Mouse (Mus musculus) adrenal gland, postnatal 25 days (tissue): ENCODE measurements around the gene Zfand6. TPM values are rescaled to one million over a fixed set of nuclear protein-coding genes. Genes with fewer than 3 reads are reported as not detected.

Source experiments
- DNase-seq: peaks from one replicate; pipeline ENCODE4 v3.0.0; 2021; ENCODE audit warnings: mixed read lengths
- long read RNA-seq: library from polyadenylated mRNA; stranded (forward); transcript quantifications from one replicate; pipeline ENCODE4 v2.0.0, GENCODE M21; 2021
- total RNA-seq: library from RNA; stranded (reverse); gene quantifications from 2 replicates; pipeline ENCODE4 v1.2.3, GENCODE M21; 2021

Gene Zfand6
- total RNA-seq, result 107 and 112 TPM in 2 replicates
- long read RNA-seq, transcript Zfand6-202 (7 exons, 1,538 nt), result minor isoform, 20 of 211 reads
- long read RNA-seq, transcript Zfand6-208 (7 exons, 2,955 nt), result major isoform, 117 of 211 reads
- long read RNA-seq, partial matches to known transcripts, result 8 of 211 reads
- long read RNA-seq, other reads (novel, unspliced or antisense), result 58 of 211 reads

- peak; percentile 99 for DNase-seq
Observed at GRCm38 (mm10) chr7:84689251-84690100, at the start of gene Zfand6. Gene Zfand6, minus strand, starts transcription at chr7:84689959.

GRCm38 (mm10) chr7:84736803-84737202 lies 47.0 kb upstream of the Zfand6 start:
- DNase-seq, result no peak

GRCm38 (mm10) chr7:84733038-84733437 lies 43.3 kb upstream of the Zfand6 start:
- DNase-seq, result peak; percentile 15

- DNase-seq, result no peak
Observed at GRCm38 (mm10) chr7:84732052-84732451, 42.3 kb upstream of the Zfand6 start.

DNA sequence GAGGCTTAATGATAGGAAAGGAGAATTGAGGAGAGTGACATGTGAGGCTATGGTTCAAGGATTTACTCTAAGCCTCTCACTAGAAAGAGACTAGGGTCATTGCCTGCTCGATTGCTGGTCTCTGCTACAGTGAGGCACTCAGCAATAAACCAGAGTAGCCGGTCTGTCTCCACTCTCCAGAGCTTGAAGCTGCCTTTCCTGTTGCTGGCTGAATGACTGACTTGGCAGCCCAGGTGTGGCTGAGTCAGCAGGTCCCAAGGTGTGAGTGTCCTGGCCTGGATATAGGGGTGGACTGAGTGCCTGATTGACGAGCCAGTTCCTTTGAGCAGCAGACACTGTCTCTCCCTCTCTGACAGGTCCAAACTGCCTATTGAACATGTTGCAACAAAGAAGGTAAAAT lies 41.3 kb upstream of the Zfand6 start:
- no peak for DNase-seq

- DNase-seq, result no peak
Observed at GRCm38 (mm10) chr7:84722804-84723459, 33.2 kb upstream of the Zfand6 start.

DNA sequence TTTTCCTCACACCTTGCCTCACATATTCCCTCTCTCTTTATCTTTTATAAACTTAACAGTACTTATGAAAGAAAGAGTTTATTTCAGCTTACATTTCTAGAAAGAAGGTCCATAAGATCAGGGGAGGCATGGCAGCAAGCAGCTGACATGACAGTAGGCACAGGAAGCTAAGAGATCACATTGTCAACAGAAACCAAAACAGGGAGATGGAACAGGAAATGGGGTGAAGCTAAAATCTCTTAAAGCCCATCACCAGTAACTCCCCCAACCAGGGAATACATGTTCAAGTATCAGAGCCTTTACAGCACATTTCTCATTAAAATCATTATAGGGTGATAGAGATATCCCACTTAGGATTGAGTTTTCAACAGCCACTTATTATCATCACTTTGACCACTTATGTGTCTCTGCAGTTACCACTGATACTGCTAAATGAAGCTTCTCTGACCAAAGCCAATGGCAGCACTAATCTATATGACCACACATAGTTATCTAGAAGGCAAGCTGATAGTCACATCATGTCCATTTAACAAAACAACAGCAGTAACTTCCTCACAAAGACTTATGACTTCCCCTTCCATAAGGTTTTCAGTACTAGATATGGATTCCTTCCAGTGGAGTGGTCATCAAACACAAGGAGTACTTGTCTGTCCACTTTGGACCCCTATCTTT lies 20.7 kb upstream of the Zfand6 start:
- DNase-seq, result no peak

DNA sequence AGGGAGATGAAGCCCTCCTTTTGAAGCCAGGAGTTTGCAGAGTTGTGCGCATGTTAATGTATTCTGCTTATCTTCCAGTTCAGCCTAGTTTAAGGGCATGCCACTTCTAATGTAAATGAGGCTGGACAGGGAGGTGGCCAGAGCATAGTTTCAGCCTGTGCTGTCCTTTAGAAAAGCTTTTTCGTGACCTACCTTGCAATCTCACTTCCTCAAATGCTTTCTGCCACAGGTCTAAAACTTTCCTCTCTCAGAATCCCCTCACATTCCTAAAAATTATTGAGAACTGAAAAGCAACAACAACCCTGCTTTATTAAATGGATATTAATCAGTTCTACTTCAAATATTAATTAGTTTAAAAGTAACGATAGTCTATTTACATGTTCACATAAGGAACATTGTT lies 17.1 kb upstream of the Zfand6 start:
- DNase-seq, result no peak

DNA sequence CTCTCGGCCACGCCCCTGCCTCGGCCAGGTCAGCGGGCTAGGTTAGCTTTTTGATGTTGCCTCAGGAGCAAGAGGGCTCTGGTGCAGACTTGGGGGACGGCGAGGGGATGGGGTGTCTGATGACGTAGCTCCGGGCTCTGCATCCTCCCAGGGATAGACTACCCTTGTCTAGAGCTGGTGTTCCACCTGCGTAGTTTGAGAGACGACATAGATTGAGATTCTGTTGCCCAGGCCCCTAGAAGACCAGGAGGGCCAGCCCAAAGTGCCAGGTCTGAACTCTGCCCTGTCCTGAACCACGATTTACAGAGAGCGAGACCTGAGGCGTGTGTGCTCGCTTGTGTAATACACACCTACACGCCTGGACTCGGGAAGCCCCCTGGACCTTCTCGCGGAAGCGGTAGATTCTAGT lies 346 bp upstream of the Zfand6 start:
- no peak for DNase-seq

DNA sequence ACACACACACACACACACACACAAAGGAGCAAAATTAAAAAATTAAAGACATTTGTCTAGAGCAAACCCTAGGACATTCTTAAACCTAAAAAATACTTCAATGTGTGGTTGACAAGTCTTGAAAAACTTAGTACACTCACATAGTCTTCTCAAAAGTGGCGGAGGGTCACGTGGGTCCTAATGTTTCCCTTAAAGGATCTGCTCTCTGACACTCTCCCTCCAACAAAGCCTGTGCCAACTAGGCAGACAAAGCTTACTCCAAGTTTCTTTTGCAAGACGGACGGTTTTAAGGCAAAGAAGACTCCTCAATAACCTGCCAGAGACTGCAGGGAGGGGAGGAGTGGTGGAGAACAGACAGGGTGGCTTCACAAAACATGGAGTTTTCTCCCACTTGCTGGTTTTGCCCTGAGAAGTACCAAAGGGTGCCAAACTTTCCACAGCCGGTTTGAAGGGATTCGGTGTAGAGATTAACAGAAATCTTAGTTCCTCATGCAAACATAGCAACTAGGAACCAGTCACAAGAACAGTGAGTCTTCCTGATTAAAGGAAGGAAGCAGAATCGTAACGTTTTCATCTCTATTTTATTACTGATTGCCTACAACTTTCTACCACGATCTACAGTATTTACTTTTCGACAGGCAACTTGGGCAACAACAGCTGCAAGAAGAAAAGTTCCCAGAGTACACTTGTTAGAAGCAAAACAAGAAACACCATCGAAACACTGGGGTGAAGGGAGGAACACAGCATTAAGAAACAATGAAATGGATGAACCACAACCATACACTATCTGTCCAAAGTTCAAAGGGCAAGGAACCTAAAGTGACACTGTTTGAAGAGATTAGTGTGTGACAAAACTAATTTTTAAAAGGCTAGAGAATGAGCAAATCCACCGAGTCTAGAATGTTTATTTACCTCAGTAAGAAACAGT lies 1.8 kb downstream of the Zfand6 start:
- no peak for DNase-seq

- DNase-seq, result no peak
Observed at GRCm38 (mm10) chr7:84686380-84686779, 3.4 kb downstream of the Zfand6 start.

DNA sequence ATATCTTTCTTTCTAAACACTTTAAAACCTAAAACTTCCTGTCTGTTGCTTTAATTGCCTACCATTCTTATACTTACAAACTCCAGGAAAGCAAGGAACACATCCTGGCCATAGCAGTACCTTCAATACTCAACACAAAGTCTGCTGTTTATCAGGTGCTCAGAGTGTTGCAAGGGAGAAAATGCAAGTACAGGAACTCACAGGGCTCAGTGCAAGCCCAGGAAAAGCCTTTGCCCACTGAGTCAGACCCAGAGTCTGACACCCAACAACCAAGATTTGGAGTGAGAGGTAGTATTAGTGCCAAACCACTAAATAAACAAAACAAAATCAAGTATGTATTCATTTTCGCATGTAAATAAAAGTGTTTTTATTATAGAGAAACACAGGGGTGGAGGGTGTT lies 5.1 kb downstream of the Zfand6 start:
- no peak for DNase-seq

DNA sequence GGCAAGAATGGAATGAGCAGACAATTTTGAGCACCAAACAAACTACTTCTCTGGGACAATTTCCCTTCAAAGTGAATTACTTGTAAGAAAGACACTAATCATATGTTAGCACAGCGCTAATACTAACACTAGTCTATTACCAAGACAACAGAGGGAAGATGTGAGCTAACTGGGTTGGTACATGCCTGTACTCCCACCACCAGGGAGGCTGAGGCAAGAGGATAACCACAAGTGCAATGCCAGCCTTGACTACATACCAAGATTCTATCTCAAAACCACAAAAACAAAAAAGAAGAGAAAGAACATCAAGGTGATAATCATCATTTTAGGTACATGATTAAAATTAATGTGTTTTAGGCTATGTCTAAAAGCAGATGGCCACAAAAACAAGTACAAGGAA lies 8.2 kb downstream of the Zfand6 start:
- DNase-seq, result no peak

- no peak for DNase-seq
Observed at GRCm38 (mm10) chr7:84680931-84681330, 8.8 kb downstream of the Zfand6 start.

DNA sequence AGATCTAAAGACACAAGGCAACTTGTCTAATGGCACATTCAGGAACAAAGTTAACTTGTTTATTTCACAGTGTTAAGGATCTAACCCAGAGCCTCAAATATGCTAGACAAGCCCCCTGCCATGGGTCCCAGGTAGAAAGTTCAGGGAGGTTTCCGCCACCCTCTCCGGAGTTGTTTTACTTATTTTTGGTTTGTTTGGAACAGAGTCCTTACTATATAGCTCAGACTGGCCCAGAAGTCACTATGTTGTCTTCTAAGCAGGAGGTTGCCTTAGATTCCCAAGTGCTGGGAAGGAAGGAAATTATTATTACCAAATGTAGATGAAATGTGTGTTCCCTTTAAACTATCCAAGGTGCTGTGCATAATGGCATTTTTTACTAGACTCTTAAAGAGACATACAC lies 9.7 kb downstream of the Zfand6 start:
- DNase-seq, result no peak

GRCm38 (mm10) chr7:84679264-84679663 lies 10.5 kb downstream of the Zfand6 start:
- DNase-seq, result peak; percentile 54

DNA sequence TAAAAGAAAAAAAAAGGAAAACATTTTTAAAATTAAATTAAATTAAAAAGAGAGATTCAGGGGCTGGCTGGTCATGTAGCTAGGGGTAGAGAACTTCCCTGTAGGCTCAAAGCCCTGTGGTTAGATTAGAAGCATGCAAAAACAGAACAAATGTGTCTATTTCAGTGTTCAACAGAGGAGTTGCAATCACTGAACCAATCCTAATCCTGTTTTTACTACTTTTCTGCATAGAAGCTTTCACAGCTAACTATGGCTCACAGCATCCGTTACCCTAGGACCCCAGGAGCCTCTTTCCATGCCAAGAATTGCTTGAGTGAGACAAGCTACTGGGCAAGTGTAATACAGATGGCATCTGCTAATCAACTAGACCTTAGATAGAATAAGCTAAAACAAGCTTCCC lies 16.7 kb downstream of the Zfand6 start:
- no peak for DNase-seq

- DNase-seq, result no peak
Observed at GRCm38 (mm10) chr7:84669554-84670152, 20.1 kb downstream of the Zfand6 start.

DNA sequence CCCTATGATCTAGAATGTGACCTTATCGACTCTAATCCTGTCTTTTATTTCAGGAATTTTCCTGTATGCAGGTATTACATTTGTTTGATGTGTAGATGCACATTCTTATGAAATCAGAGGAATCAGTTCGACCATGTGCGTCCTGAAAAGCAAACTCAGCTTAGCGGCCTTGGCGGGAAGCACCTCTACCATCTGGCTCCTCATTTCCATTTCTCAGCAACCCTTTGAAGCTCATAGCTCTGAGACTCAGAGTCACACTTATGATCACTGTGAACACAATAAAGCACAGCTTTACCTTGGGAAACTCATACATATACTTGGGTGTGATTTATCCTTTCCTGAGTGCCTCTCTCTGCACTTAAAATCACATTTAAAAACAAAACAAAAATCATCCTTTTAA lies 21.8 kb downstream of the Zfand6 start:
- DNase-seq, result no peak

- no peak for DNase-seq
Observed at GRCm38 (mm10) chr7:84652740-84653139, 37.0 kb downstream of the Zfand6 start.

DNA sequence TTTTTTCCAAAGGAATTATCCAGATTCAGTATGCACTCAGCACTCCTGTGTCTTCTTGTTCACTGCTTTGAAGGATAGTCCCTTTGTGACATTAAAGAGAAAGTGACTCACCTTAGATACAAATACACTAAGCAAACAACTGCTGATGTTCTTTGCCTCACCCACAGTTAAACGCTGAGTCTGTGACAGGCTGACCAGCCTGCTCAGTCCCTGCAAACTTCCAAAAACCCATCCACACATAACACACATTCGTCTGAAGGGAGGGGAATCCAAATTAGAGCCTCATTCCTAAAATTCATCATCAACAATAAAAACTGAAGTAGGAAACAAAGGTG lies 37.8 kb downstream of the Zfand6 start:
- no peak for DNase-seq
